Mouse (Mus musculus) brain, adult 2 months (tissue): ENCODE data around the gene Lrch4.
A peak's percentile ranks its signal among the peaks of the same experiment; 100 is the strongest.
"Not testable (repeated sequence)": the region's sequence is repeated elsewhere in the genome, so short reads cannot be mapped to it uniquely, and the experiment has no call there.

Experiments
- DNase-seq: peaks from one replicate; pipeline ENCODE4 v3.0.0; 2011; ENCODE audit warnings: low read depth, low spot score

Lrch4 gene

GRCm38 (mm10) chr5:137613076-137613475 lies 15.8 kb upstream of the Lrch4 start:
- DNase-seq, result no peak

- no peak for DNase-seq
These were observed 15.4 kb upstream of the Lrch4 start, which contains the start of gene Pcolce for GRCm38 (mm10) chr5:137613550-137613949. TSS of gene Pcolce (minus strand) at chr5:137613784.

GRCm38 (mm10) chr5:137614921-137615320 lies 14.0 kb upstream of the Lrch4 start:
- DNase-seq, result not testable (repeated sequence)

GRCm38 (mm10) chr5:137615347-137615746 lies 13.6 kb upstream of the Lrch4 start:
- no peak for DNase-seq

GRCm38 (mm10) chr5:137623937-137624530 lies 4.9 kb upstream of the Lrch4 start:
- no peak for DNase-seq

GRCm38 (mm10) chr5:137627991-137628390 lies 930 bp upstream of the Lrch4 start:
- DNase-seq, result peak; percentile 42

GRCm38 (mm10) chr5:137629306-137629721 lies 393 bp downstream of the Lrch4 start:
- DNase-seq, result no peak

GRCm38 (mm10) chr5:137629906-137630545 lies 1.1 kb downstream of the Lrch4 start:
- DNase-seq, result no peak

GRCm38 (mm10) chr5:137630602-137631001 lies 1.7 kb downstream of the Lrch4 start:
- DNase-seq, result no peak

- peak; percentile 58 for DNase-seq
These were observed 2.2 kb downstream of the Lrch4 start for GRCm38 (mm10) chr5:137631171-137631570.

GRCm38 (mm10) chr5:137631591-137631990 lies 2.7 kb downstream of the Lrch4 start:
- no peak for DNase-seq

GRCm38 (mm10) chr5:137633397-137634084 lies 4.6 kb downstream of the Lrch4 start:
- DNase-seq, result no peak

- DNase-seq, result no peak
These were observed 10.6 kb downstream of the Lrch4 start for GRCm38 (mm10) chr5:137639472-137639871.

- DNase-seq, result no peak
These were observed 12.1 kb downstream of the Lrch4 start, which contains the start of gene Sap25 for GRCm38 (mm10) chr5:137641054-137641453. TSS of gene Sap25 (plus strand) at chr5:137641334.

- DNase-seq, result no peak
These were observed 14.0 kb downstream of the Lrch4 start for GRCm38 (mm10) chr5:137642886-137643285.

GRCm38 (mm10) chr5:137644484-137644883 lies 15.6 kb downstream of the Lrch4 start:
- no peak for DNase-seq

- DNase-seq, result no peak
These were observed 16.2 kb downstream of the Lrch4 start for GRCm38 (mm10) chr5:137645091-137645651.

GRCm38 (mm10) chr5:137645652-137646091 lies 16.8 kb downstream of the Lrch4 start, which contains the start of gene Irs3:
TSS of gene Irs3 (minus strand) at chr5:137645714.
- DNase-seq, result no peak

- DNase-seq, result peak; percentile 70
These were observed 19.1 kb downstream of the Lrch4 start for GRCm38 (mm10) chr5:137647827-137648601.

- DNase-seq, result no peak
These were observed 20.3 kb downstream of the Lrch4 start for GRCm38 (mm10) chr5:137649251-137649650.
